Comparison of ENCODE assay signal across 10 mouse cellular contexts in genomic region chr10:62311464-62311863, GRCm38 (mm10). TPM values are rescaled to one million over a fixed set of nuclear protein-coding genes. Genes with fewer than 3 reads are reported as not detected.
DNase-seq lines count a peak whose midpoint lies in the region; ATAC-seq and TF ChIP-seq lines count a peak whose summit lies in the region.
"Had no signal": no experiment of that assay in that cellular context is flagged by ENCODE, and none has a peak within 500 bp of the region (broad histone marks: within the 10 kb centered on the region; RNA-seq: fewer than 3 reads in every experiment).

No protein-coding gene starts in this region.

- no peak for ATAC-seq in heart, embryonic 11.5 days (replicated peaks; ENCODE audit: insufficient number of reproducible peaks, low FRiP score, low TSS enrichment)
- peak; percentile 43; the same call in 1 of the 2 replicates for ATAC-seq in lung, postnatal 0 days
- ATAC-seq in activated CD4-positive, CD25-positive, alpha-beta regulatory T cell, adult 4 months = no peak

- H3K36me3 ChIP-seq in heart, embryonic 11.5 days (ENCODE audit: control insufficient read depth, insufficient read depth, low read length) = peaks cover 13% of the 10 kb centered on the region; the same call in 1 of the 2 replicates
- peaks cover 48 to 54% of the 10 kb centered on the region in 2 experiments for H3K36me3 ChIP-seq in MEL (ENCODE audit: control insufficient read depth in 1 of 2, insufficient read depth in 2 of 2, low read length in 2 of 2)
- H3K36me3 ChIP-seq in lung, postnatal 0 days (ENCODE audit: insufficient read depth, low read length) = no peaks in the 10 kb centered on the region
- H3K36me3 ChIP-seq in hindbrain, embryonic 10.5 days = peaks cover 4% of the 10 kb centered on the region; the same call in 1 of the 2 replicates

- H3K9ac ChIP-seq in heart, embryonic 11.5 days (ENCODE audit: low read depth, low read length) = no peak overlapping the region
- peak overlapping the region; percentile 46 for H3K9ac ChIP-seq in MEL (ENCODE audit: control insufficient read depth, low read depth, low read length, poor library complexity, severe bottlenecking)
- H3K9ac ChIP-seq in lung, postnatal 0 days (replicated peaks; ENCODE audit: low read depth) = no peak overlapping the region

- peak in 1 of 2 experiments; percentile 46; a peak in 1 of 4 replicates for TF ChIP-seq POLR2A in MEL (IDR thresholded peaks at IDR 0.05; ENCODE audit: control insufficient read depth in 1 of 2, insufficient read depth in 1 of 2, low read depth in 1 of 2, low read length in 2 of 2, poor library complexity in 1 of 2)

- TF ChIP-seq RAD21 in MEL (IDR thresholded peaks at IDR 0.05; ENCODE audit: low read depth, low read length) = no peak

- H3K79me2 ChIP-seq in MEL (ENCODE audit: control insufficient read depth, insufficient read depth, low read length, poor library complexity) = peaks cover 39% of the 10 kb centered on the region

- H3K27me3 ChIP-seq in heart, embryonic 11.5 days (ENCODE audit: control insufficient read depth, insufficient read depth, low read length) = no peaks in the 10 kb centered on the region
- no peaks in the 10 kb centered on the region for H3K27me3 ChIP-seq in MEL (ENCODE audit: control insufficient read depth in 1 of 2, insufficient read depth in 2 of 2, low read length in 2 of 2)
- H3K27me3 ChIP-seq in lung, postnatal 0 days (replicated peaks; ENCODE audit: insufficient read depth, low read length) = no peaks in the 10 kb centered on the region
- H3K27me3 ChIP-seq in hindbrain, embryonic 10.5 days (ENCODE audit: insufficient read depth, poor library complexity, severe bottlenecking) = no peaks in the 10 kb centered on the region

- no peak overlapping the region for H3K4me2 ChIP-seq in heart, embryonic 11.5 days
- no peak overlapping the region; the same call in 1 of the 2 replicates for H3K4me2 ChIP-seq in lung, postnatal 0 days (replicated peaks; ENCODE audit: low read depth, low read length)

- no peaks in the 10 kb centered on the region for H3K9me3 ChIP-seq in heart, embryonic 11.5 days (replicated peaks; ENCODE audit: control insufficient read depth, low read length)
- no peaks in the 10 kb centered on the region for H3K9me3 ChIP-seq in MEL (replicated peaks; ENCODE audit: insufficient read depth, low read length)
- H3K9me3 ChIP-seq in lung, postnatal 0 days (ENCODE audit: low read length) = no peaks in the 10 kb centered on the region
- H3K9me3 ChIP-seq in hindbrain, embryonic 10.5 days = no peaks in the 10 kb centered on the region

- peak; percentile 53 to 60 for TF ChIP-seq EP300 in MEL (IDR thresholded peaks at IDR 0.05; ENCODE audit: low read depth in 1 of 2, low read length in 2 of 2)
- TF ChIP-seq EP300 in lung, postnatal 0 days (IDR thresholded peaks at IDR 0.05) = no peak

- H3K27ac ChIP-seq in heart, embryonic 11.5 days (ENCODE audit: low read depth, low read length) = no peak overlapping the region
- peak overlapping the region; percentile 86 for H3K27ac ChIP-seq in MEL (ENCODE audit: control insufficient read depth, low read depth, low read length)
- H3K27ac ChIP-seq in lung, postnatal 0 days (ENCODE audit: low read length) = peak overlapping the region; percentile 15; the same call in 1 of the 2 replicates
- no peak overlapping the region for H3K27ac ChIP-seq in hindbrain, embryonic 10.5 days

- no peak overlapping the region for H3K4me3 ChIP-seq in heart, embryonic 11.5 days (ENCODE audit: low read depth, low read length)
- no peak overlapping the region for H3K4me3 ChIP-seq in MEL (ENCODE audit: control insufficient read depth in 1 of 2, insufficient read depth in 1 of 2, low read depth in 2 of 2, low read length in 2 of 2)
- H3K4me3 ChIP-seq in lung, postnatal 0 days (ENCODE audit: low read depth, low read length) = no peak overlapping the region
- H3K4me3 ChIP-seq in hindbrain, embryonic 10.5 days = no peak overlapping the region

- DNase-seq in heart, adult 18-20 months = peak; percentile 75 to 85
- DNase-seq in MEL (ENCODE audit: low read depth, low spot score) = peak; percentile 90
- peak; percentile 39 for DNase-seq in gastrocnemius, postnatal 10 days
- peak; percentile 71 for DNase-seq in kidney, adult 9 months
- DNase-seq in lung, postnatal 0 days (ENCODE audit: low spot score) = peak; percentile 65
- no peak for DNase-seq in hindbrain, embryonic 10.5 days (ENCODE audit: low spot score)

- TF ChIP-seq CTCF in MEL (IDR thresholded peaks at IDR 0.05 in 2 of 3, conservative IDR thresholded peaks at IDR 0.05 in 1 of 3; ENCODE audit: control insufficient read depth in 1 of 3, insufficient read depth in 1 of 3, low read depth in 2 of 3, low read length in 3 of 3, poor library complexity in 1 of 3, severe bottlenecking in 1 of 3) = no peak
- no peak for TF ChIP-seq CTCF in lung, postnatal 0 days (IDR thresholded peaks at IDR 0.05)

- WGBS in heart, embryonic 11.5 days (ENCODE audit: insufficient replicate concordance) = 63% methylated on average over 6 of the region's 6 CpGs
- 19% methylated on average over 6 of the region's 6 CpGs for WGBS in lung, postnatal 0 days
- 63% methylated on average over 6 of the region's 6 CpGs for WGBS in hindbrain, embryonic 10.5 days

- peaks cover 18% of the 10 kb centered on the region for H3K4me1 ChIP-seq in heart, embryonic 11.5 days (ENCODE audit: control insufficient read depth, insufficient read depth, low read length)
- H3K4me1 ChIP-seq in MEL (ENCODE audit: control insufficient read depth in 1 of 2, insufficient read depth in 2 of 2, low read length in 2 of 2) = peaks cover 30 to 42% of the 10 kb centered on the region in 2 experiments
- 0 out of 2 replicates have a peak, but pooled peaks cover 3% of the 10 kb centered on the region for H3K4me1 ChIP-seq in lung, postnatal 0 days (ENCODE audit: insufficient read depth, low read depth, low read length)
- peaks cover 19% of the 10 kb centered on the region for H3K4me1 ChIP-seq in hindbrain, embryonic 10.5 days (replicated peaks)

TF ChIP-seq in MEL, 35 proteins besides CTCF, POLR2A, EP300 and RAD21:
- peak; percentile 32; the same call in 1 of the 2 replicates for TF ChIP-seq HCFC1 (IDR thresholded peaks at IDR 0.05; ENCODE audit: low read depth, low read length)
- no peak for TF ChIP-seq MEF2A (IDR thresholded peaks at IDR 0.05; ENCODE audit: extremely low read depth, insufficient replicate concordance, low read depth, low read length, poor library complexity, severe bottlenecking)
- TF ChIP-seq RCOR1 (IDR thresholded peaks at IDR 0.05; ENCODE audit: low read depth, low read length) = peak; percentile 57
- TF ChIP-seq SIN3A (IDR thresholded peaks at IDR 0.05; ENCODE audit: low read length) = peak; percentile 44; the same call in 1 of the 2 replicates
- TF ChIP-seq BHLHE40 (IDR thresholded peaks at IDR 0.05; ENCODE audit: borderline replicate concordance, low read depth, low read length) = 0 out of 2 replicates have a peak, but pooled peaks have one; percentile 31
- TF ChIP-seq ETS1 (IDR thresholded peaks at IDR 0.05; ENCODE audit: low read depth, low read length) = peak; percentile 48; the same call in 1 of the 2 replicates
- no peak; the same call in 1 of the 2 replicates for TF ChIP-seq ZMIZ1 (IDR thresholded peaks at IDR 0.05; ENCODE audit: low read depth, low read length)
- TF ChIP-seq JUND (IDR thresholded peaks at IDR 0.05; ENCODE audit: low read depth, low read length) = 0 out of 2 replicates have a peak, but pooled peaks have one; percentile 1
- TF ChIP-seq MAZ (IDR thresholded peaks at IDR 0.05; ENCODE audit: low read depth, low read length) = peak; percentile 88
- TF ChIP-seq ZC3H11A (IDR thresholded peaks at IDR 0.05; ENCODE audit: low read depth, low read length) = no peak
- TF ChIP-seq SMC3 (IDR thresholded peaks at IDR 0.05; ENCODE audit: low read depth, low read length) = no peak; the same call in 1 of the 2 replicates
- peak; percentile 70 for TF ChIP-seq CHD2 (IDR thresholded peaks at IDR 0.05; ENCODE audit: low read length)

RNA-seq across cellular contexts. Expression of gene Tacr2, which starts 59.2 kb away (rescaled TPM):
- total RNA-seq in heart, adult 18-20 months (2021) = not detected
- not detected in 2 replicates for polyA plus RNA-seq in heart, embryonic 11.5 days (2014; fragmentation: Nextera tagmentation; extraction: Ambion mirVana)
- not detected in 2 replicates for total RNA-seq in MEL (2012; rRNA removed)
- under 1 TPM in 1 of 2 experiments, not detected in 1; 0.06 TPM for polyA plus RNA-seq in MEL (2012; ENCODE audit: insufficient read depth in 1 of 2, insufficient read length in 2 of 2, low read depth in 1 of 2, low replicate concordance in 2 of 2, missing spikeins in 1 of 2)
- total RNA-seq in gastrocnemius, postnatal 10 days (2021) = not detected
- 0.32 and 0.40 TPM in 2 replicates for polyA plus RNA-seq in lung, postnatal 0 days (2015; fragmentation: Nextera tagmentation; extraction: Ambion mirVana)
- polyA plus RNA-seq in hindbrain, embryonic 10.5 days (2016; fragmentation: Nextera tagmentation; extraction: Ambion mirVana) = not detected in 2 replicates
- not detected for polyA plus RNA-seq in activated CD4-positive, CD25-positive, alpha-beta regulatory T cell, adult 4 months (2017; shearing (Covaris generic))
- total RNA-seq: gastrocnemius, postnatal 36 days had no signal
- polyA plus RNA-seq: neural tube, embryonic 11.5 days had no signal

Comparison
In these comparisons a context has a peak if more than half of its experiments do, and no peak if none do; other contexts are left out.
1. H3K27ac ChIP-seq: peak in MEL (single experiment) and lung, postnatal 0 days (single experiment); none in heart, embryonic 11.5 days (single experiment) and hindbrain, embryonic 10.5 days (single experiment).